Mouse (Mus musculus) MEL (cell line): ENCODE results near the gene Brms1.

Experiments
- CTCF ChIP-seq, 3 experiments: IDR thresholded peaks in 2 of 3; conservative IDR thresholded peaks in 1 of 3; 2 replicates each; pipeline ENCODE4 v1.5.1; 2011 to 2012; ENCODE audit warnings: low read length in 3 of 3, low read depth in 2 of 3, mild to moderate bottlenecking in 2 of 3, improper control_type of control experiment in 1 of 3, inconsistent platforms in 1 of 3, mixed read lengths in 1 of 3, moderate library complexity in 1 of 3; ENCODE audit not compliant: control insufficient read depth in 1 of 3, insufficient read depth in 1 of 3, poor library complexity in 1 of 3, severe bottlenecking in 1 of 3
- E2F4 ChIP-seq: IDR thresholded peaks from 2 replicates; pipeline ENCODE4 v1.6.1; 2011; ENCODE audit warnings: low read depth, low read length, improper control_type of control experiment, borderline replicate concordance
- EP300 ChIP-seq, 2 experiments: IDR thresholded peaks; 2 replicates each; pipeline ENCODE4 v1.6.1; 2011; ENCODE audit warnings: improper control_type of control experiment in 2 of 2, low read length in 2 of 2, low read depth in 1 of 2, mild to moderate bottlenecking in 1 of 2
- HCFC1 ChIP-seq: IDR thresholded peaks from 2 replicates; pipeline ENCODE4 v1.6.1; 2012; ENCODE audit warnings: low read depth, mild to moderate bottlenecking, inconsistent platforms, low read length, improper control_type of control experiment, moderate library complexity
- MAFK ChIP-seq: IDR thresholded peaks from 2 replicates; pipeline ENCODE4 v1.6.1; 2011; ENCODE audit warnings: low read depth, mild to moderate bottlenecking, low read length, improper control_type of control experiment, borderline replicate concordance
- MXI1 ChIP-seq: IDR thresholded peaks from 2 replicates; pipeline ENCODE4 v1.6.1; 2011; ENCODE audit warnings: mild to moderate bottlenecking, low read depth, low read length, improper control_type of control experiment
- POLR2A ChIP-seq, 2 experiments: IDR thresholded peaks; 2 replicates each; pipeline ENCODE4 v1.6.1; 2011 to 2012; ENCODE audit warnings: low read length in 2 of 2, mild to moderate bottlenecking in 2 of 2, control low read depth in 1 of 2, improper control_type of control experiment in 1 of 2, low read depth in 1 of 2, moderate library complexity in 1 of 2; ENCODE audit not compliant: control insufficient read depth in 1 of 2, insufficient read depth in 1 of 2, poor library complexity in 1 of 2
- POLR2AphosphoS2 ChIP-seq: IDR thresholded peaks from 2 replicates; pipeline ENCODE4 v1.6.1; 2011; ENCODE audit warnings: low read length, improper control_type of control experiment
- POLR2AphosphoS5 ChIP-seq: IDR thresholded peaks from 2 replicates; pipeline ENCODE4 v1.6.1; 2012; ENCODE audit warnings: low read depth, borderline replicate concordance, mild to moderate bottlenecking, inconsistent platforms, low read length, moderate library complexity, mixed read lengths
- TAL1 ChIP-seq: IDR thresholded peaks from 2 replicates; pipeline ENCODE4 v1.6.1; 2012; ENCODE audit warnings: mild to moderate bottlenecking, inconsistent platforms, low read length, moderate library complexity, mixed read lengths
- USF2 ChIP-seq, 2 experiments: IDR thresholded peaks; 2 replicates each; pipeline ENCODE4 v1.6.1; 2011 to 2012; ENCODE audit warnings: improper control_type of control experiment in 2 of 2, low read length in 2 of 2, borderline replicate concordance in 1 of 2, inconsistent platforms in 1 of 2, low read depth in 1 of 2, mild to moderate bottlenecking in 1 of 2; ENCODE audit not compliant: insufficient read depth in 1 of 2
- ZC3H11A ChIP-seq: IDR thresholded peaks from 2 replicates; pipeline ENCODE4 v1.6.1; 2012; ENCODE audit warnings: low read depth, mild to moderate bottlenecking, inconsistent platforms, low read length, improper control_type of control experiment
- ZKSCAN1 ChIP-seq: IDR thresholded peaks from 2 replicates; pipeline ENCODE4 v1.6.1; 2012; ENCODE audit warnings: low read depth, mild to moderate bottlenecking, inconsistent platforms, low read length, improper control_type of control experiment, moderate library complexity
- ZMIZ1 ChIP-seq: IDR thresholded peaks from 2 replicates; pipeline ENCODE4 v1.6.1; 2012; ENCODE audit warnings: low read depth, mild to moderate bottlenecking, inconsistent platforms, low read length, improper control_type of control experiment, moderate library complexity

- TF ChIP-seq POLR2AphosphoS5, result no peak
- no peak for TF ChIP-seq MXI1
- no peak for TF ChIP-seq CTCF (IDR thresholded peaks at IDR 0.05 in 2 of 3, conservative IDR thresholded peaks at IDR 0.05 in 1 of 3; ENCODE audit: control insufficient read depth in 1 of 3, insufficient read depth in 1 of 3, low read depth in 2 of 3, low read length in 3 of 3, poor library complexity in 1 of 3, severe bottlenecking in 1 of 3)
- no peak for TF ChIP-seq E2F4
- 0 out of 2 replicates have a peak, but pooled peaks have one; percentile 6 for TF ChIP-seq ZMIZ1
- TF ChIP-seq USF2 (IDR thresholded peaks at IDR 0.05; ENCODE audit: borderline replicate concordance in 1 of 2, insufficient read depth in 1 of 2, low read depth in 1 of 2, low read length in 2 of 2), result no peak
- TF ChIP-seq EP300 (IDR thresholded peaks at IDR 0.05; ENCODE audit: low read depth in 1 of 2, low read length in 2 of 2), result no peak
- no peak for TF ChIP-seq HCFC1
- TF ChIP-seq ZC3H11A, result no peak
- TF ChIP-seq ZKSCAN1, result no peak
- peak in 1 of 2 experiments; percentile 21; a peak in 1 of 4 replicates for TF ChIP-seq POLR2A (IDR thresholded peaks at IDR 0.05; ENCODE audit: control insufficient read depth in 1 of 2, insufficient read depth in 1 of 2, low read depth in 1 of 2, low read length in 2 of 2, poor library complexity in 1 of 2)
- TF ChIP-seq POLR2AphosphoS2, result peak; percentile 54; the same call in 1 of the 2 replicates
- TF ChIP-seq MAFK, result no peak
- no peak for TF ChIP-seq TAL1
Measured at GRCm38 (mm10) chr19:5098363-5099143, 57.4 kb downstream of the Brms1 start, which contains the start of gene Cnih2.
